In genomic region chr1:138606771-138607170, GRCm38 (mm10) we compare ENCODE assay signal across 17 mouse cellular contexts. TPM values are rescaled to one million over a fixed set of nuclear protein-coding genes. Genes with fewer than 3 reads are reported as not detected.
DNase-seq lines count a peak whose midpoint lies in the region; ATAC-seq and TF ChIP-seq lines count a peak whose summit lies in the region.
"Had no signal": no experiment of that assay in that cellular context is flagged by ENCODE, and none has a peak within 500 bp of the region (broad histone marks: within the 10 kb centered on the region; RNA-seq: fewer than 3 reads in every experiment).

No protein-coding gene starts in this region.

- H3K36me3 ChIP-seq in kidney, embryonic 14.5 days (ENCODE audit: control insufficient read depth, insufficient read depth, low read length) = no peaks in the 10 kb centered on the region
- peaks cover 2 to 20% of the 10 kb centered on the region in 2 experiments for H3K36me3 ChIP-seq in CH12.LX (replicated peaks in 1 of 2; ENCODE audit: control insufficient read depth in 1 of 2, insufficient read depth in 1 of 2, low read length in 1 of 2)
- H3K36me3 ChIP-seq: embryonic facial prominence, embryonic 10.5 days; hindbrain, embryonic 13.5 days had no signal

- H3K4me3 ChIP-seq in kidney, embryonic 14.5 days (ENCODE audit: low read length) = no peak overlapping the region
- H3K4me3 ChIP-seq in CH12.LX (replicated peaks in 1 of 3; ENCODE audit: low read depth in 2 of 3, low read length in 2 of 3, poor library complexity in 1 of 3) = peak overlapping the region; percentile 54 to 72 (median 61)
- H3K4me3 ChIP-seq: embryonic facial prominence, embryonic 10.5 days; forebrain, embryonic 10.5 days; hindbrain, embryonic 13.5 days; limb, embryonic 10.5 days had no signal

- no peak for ATAC-seq in kidney, embryonic 14.5 days (ENCODE audit: low FRiP score, low TSS enrichment)
- no peak for ATAC-seq in monocyte, adult 5-6 weeks (replicated peaks; ENCODE audit: insufficient number of reproducible peaks, low FRiP score, low TSS enrichment, poor library complexity, severe bottlenecking)

- no peak for TF ChIP-seq RAD21 in CH12.LX (IDR thresholded peaks at IDR 0.05; ENCODE audit: low read depth, low read length)

- H3K27me3 ChIP-seq in kidney, embryonic 14.5 days (ENCODE audit: control insufficient read depth, insufficient read depth, low read length) = no peaks in the 10 kb centered on the region
- no peaks in the 10 kb centered on the region for H3K27me3 ChIP-seq in CH12.LX (replicated peaks)
- H3K27me3 ChIP-seq: hindbrain, embryonic 13.5 days had no signal

- no peak overlapping the region for H3K9ac ChIP-seq in kidney, embryonic 14.5 days (ENCODE audit: low read depth, low read length)
- peak overlapping the region; percentile 84 for H3K9ac ChIP-seq in CH12.LX (ENCODE audit: insufficient read depth, low read depth)
- H3K9ac ChIP-seq: hindbrain, embryonic 13.5 days had no signal

- no peaks in the 10 kb centered on the region for H3K9me3 ChIP-seq in kidney, embryonic 14.5 days (ENCODE audit: control insufficient read depth, low read length)
- peaks cover 4% of the 10 kb centered on the region for H3K9me3 ChIP-seq in CH12.LX (replicated peaks; ENCODE audit: low read length)
- H3K9me3 ChIP-seq: embryonic facial prominence, embryonic 10.5 days; forebrain, embryonic 10.5 days; hindbrain, embryonic 13.5 days; limb, embryonic 10.5 days had no signal

- no peak overlapping the region for H3K4me2 ChIP-seq in kidney, embryonic 14.5 days (replicated peaks; ENCODE audit: low read depth, low read length)
- H3K4me2 ChIP-seq in CH12.LX (ENCODE audit: insufficient read depth, low read depth, poor library complexity, severe bottlenecking) = peak overlapping the region; percentile 85
- H3K4me2 ChIP-seq: hindbrain, embryonic 13.5 days; midbrain, embryonic 11.5 days had no signal

- 61% methylated on average over 8 of the region's 8 CpGs for WGBS in kidney, embryonic 14.5 days

- no peak overlapping the region for H3K27ac ChIP-seq in kidney, embryonic 14.5 days (ENCODE audit: low read depth, low read length)
- H3K27ac ChIP-seq in CH12.LX (ENCODE audit: insufficient read depth, low read depth) = peak overlapping the region; percentile 53
- H3K27ac ChIP-seq: embryonic facial prominence, embryonic 10.5 days; forebrain, embryonic 10.5 days; hindbrain, embryonic 13.5 days; limb, embryonic 10.5 days had no signal

- TF ChIP-seq CTCF in CH12.LX (conservative IDR thresholded peaks at IDR 0.05 in 1 of 2, IDR thresholded peaks at IDR 0.05 in 1 of 2; ENCODE audit: low read depth in 2 of 2, low read length in 2 of 2) = no peak

- no peak for TF ChIP-seq POLR2A in CH12.LX (IDR thresholded peaks at IDR 0.05; ENCODE audit: low read depth, low read length)

- DNase-seq in kidney, adult 18-20 months = peak; percentile 53
- DNase-seq in CH12.LX (ENCODE audit: extremely low read depth) = no peak
- DNase-seq in MN1 (ENCODE audit: low spot score) = peak; percentile 65
- peak; percentile 47 for DNase-seq in heart, adult 8-10 months (ENCODE audit: low spot score)
- DNase-seq in layer of hippocampus, adult 8-10 months (ENCODE audit: low spot score in 2 of 2) = no peak
- no peak for DNase-seq in spleen, postnatal 36 days (ENCODE audit: low spot score in 2 of 2)
- DNase-seq: cerebellum, adult 9-11 months; kidney, adult 11 months; layer of hippocampus, adult 9-11 months; spleen, adult 18-20 months had no signal

- no peaks in the 10 kb centered on the region for H3K4me1 ChIP-seq in kidney, embryonic 14.5 days (ENCODE audit: control insufficient read depth, insufficient read depth, low read length)
- H3K4me1 ChIP-seq in CH12.LX (ENCODE audit: control insufficient read depth in 1 of 2, insufficient read depth in 2 of 2) = peaks cover 11 to 45% of the 10 kb centered on the region in 2 experiments
- H3K4me1 ChIP-seq: embryonic facial prominence, embryonic 10.5 days; forebrain, embryonic 10.5 days; hindbrain, embryonic 13.5 days had no signal

- TF ChIP-seq EP300 in CH12.LX (IDR thresholded peaks at IDR 0.05; ENCODE audit: low read length) = no peak

- peaks cover 61% of the 10 kb centered on the region for H3K79me2 ChIP-seq in CH12.LX (replicated peaks; ENCODE audit: control insufficient read depth, extremely low read depth, insufficient read depth, poor library complexity, severe bottlenecking)

- dilution Hi-C loops in CH12.LX (cut with MboI; ENCODE audit: extremely low pct_ligation_motif_present, extremely low pct_unique_long_range_greater_than_20kb, low sequenced_read_pairs) = no loop called here

- in situ Hi-C loops in CH12.LX (cut with MboI; ENCODE audit: low pct_ligation_motif_present, low pct_unique_long_range_greater_than_20kb, low sequenced_read_pairs) = no loop called here

TF ChIP-seq in CH12.LX, 34 proteins besides CTCF, POLR2A, EP300 and RAD21:
- TF ChIP-seq CHD2 (IDR thresholded peaks at IDR 0.05; ENCODE audit: low read length) (peak; percentile 32; the same call in 1 of the 2 replicates), JUN (IDR thresholded peaks at IDR 0.05; ENCODE audit: insufficient read depth, low read depth, low read length) (no peak)

RNA-seq across cellular contexts. Expression of gene Nek7, which starts 13.2 kb away (rescaled TPM):
- 25.6 and 46.4 TPM in 2 replicates for polyA plus RNA-seq in kidney, embryonic 14.5 days (2014; fragmentation: Nextera tagmentation; extraction: Ambion mirVana)
- 29.1 and 34.1 TPM in 2 replicates for total RNA-seq in CH12.LX (2012; rRNA removed)
- total RNA-seq in CH12.LX (2014; rRNA removed) = 75.1 and 86.1 TPM in 2 replicates
- 61.8 and 63.7 TPM in 2 replicates for polyA plus RNA-seq in CH12.LX (2012; ENCODE audit: insufficient read length, low read depth)
- total RNA-seq in heart, adult 8-10 months (2022) = 10 to 100 TPM; 76.3 to 80.2 (median 78.5) TPM
- total RNA-seq in layer of hippocampus, adult 8-10 months (2022) = 10 to 100 TPM; 38.0 to 46.2 (median 38.4) TPM
- total RNA-seq in monocyte, adult 5-6 weeks (2017) = 69.0 to 84.0 TPM (median 79.0 TPM) in 3 replicates

Comparison
In these comparisons a context has a peak if more than half of its experiments do, and no peak if none do; other contexts are left out.
1. DNase-seq: peak in kidney, adult 18-20 months (single experiment), MN1 (single experiment) and heart, adult 8-10 months (single experiment); none in CH12.LX (single experiment), layer of hippocampus, adult 8-10 months (0 of 2) and spleen, postnatal 36 days (0 of 2).